Mouse (Mus musculus) intestine, embryonic 16.5 days (tissue): ENCODE measurements around the gene Srebf1. TPM values are rescaled to one million over a fixed set of nuclear protein-coding genes. Genes with fewer than 3 reads are reported as not detected.

Source experiments
- ATAC-seq: fragments of 200-750 bp; cut with Nextera tagmentation; 2 replicates; pipeline ENCODE4 v1.8.0; 2017; ENCODE audit warnings: moderate TSS enrichment, moderate library complexity
- H3K27ac ChIP-seq: fragments of 300-500 bp; sonication (generic); 2 replicates; pipeline ENCODE4 v1.5.1; 2014; ENCODE audit warnings: mild to moderate bottlenecking, low read length
- H3K27me3 ChIP-seq: fragments of 300-500 bp; sonication (generic); replicated peaks from 2 replicates; pipeline ENCODE4 v1.6.1; 2014; ENCODE audit warnings: low read length, control low read depth, mixed read lengths; ENCODE audit not compliant: control insufficient read depth, insufficient read depth
- H3K36me3 ChIP-seq: fragments of 300-500 bp; sonication (generic); 2 replicates; pipeline ENCODE4 v1.6.1; 2014; ENCODE audit warnings: low read length, control low read depth; ENCODE audit not compliant: control insufficient read depth, insufficient read depth
- H3K4me1 ChIP-seq: fragments of 300-500 bp; sonication (generic); 2 replicates; pipeline ENCODE4 v1.6.1; 2014; ENCODE audit warnings: low read length, control low read depth, mixed read lengths; ENCODE audit not compliant: control insufficient read depth, insufficient read depth
- H3K4me2 ChIP-seq: fragments of 300-500 bp; sonication (generic); 2 replicates; pipeline ENCODE4 v1.6.1; 2014; ENCODE audit warnings: low read depth, low read length, control low read depth
- H3K4me3 ChIP-seq: fragments of 300-500 bp; sonication (generic); 2 replicates; pipeline ENCODE4 v1.5.1; 2014; ENCODE audit warnings: mild to moderate bottlenecking, low read length
- H3K9ac ChIP-seq: fragments of 300-500 bp; sonication (generic); 2 replicates; pipeline ENCODE4 v1.6.1; 2014; ENCODE audit warnings: low read depth, low read length
- H3K9me3 ChIP-seq: fragments of 300-500 bp; sonication (generic); 2 replicates; pipeline ENCODE4 v1.6.1; 2016; ENCODE audit warnings: low read length, control low read depth; ENCODE audit not compliant: control insufficient read depth
- WGBS: fragments of 180-500 bp; shearing (Covaris S2); extraction: QIAGEN DNeasy Blood & Tissue Kit; methylation state at CpG from one replicate; pipeline ENCODE4 v1.1.7; 2014; 5-methylcytosine and 5-hydroxymethylcytosine counted together
- polyA plus RNA-seq: library from polyadenylated mRNA; unstranded; fragments of >200 nt; fragmentation: Nextera tagmentation; extraction: Ambion mirVana; gene quantifications from 2 replicates; pipeline ENCODE4 v1.2.1, GENCODE M21; 2015

The Srebf1 gene
- polyA plus RNA-seq, 1 experiment from 2014 or later, result 81.0 TPM

GRCm38 (mm10) chr11:60229821-60230220, 7.4 kb upstream of the Srebf1 start:
- H3K27me3 ChIP-seq, result no peaks in the 10 kb centered on the region
- H3K27ac ChIP-seq, result peak overlapping the region; percentile 79

GRCm38 (mm10) chr11:60228525-60228924, 6.1 kb upstream of the Srebf1 start:
- Histone ChIP-seq H3K27ac (no peak overlapping the region), H3K4me1 (peaks cover 18% of the 10 kb centered on the region), H3K36me3 (no peaks in the 10 kb centered on the region), H3K27me3 (no peaks in the 10 kb centered on the region), H3K9ac (no peak overlapping the region), H3K4me3 (no peak overlapping the region), H3K9me3 (no peaks in the 10 kb centered on the region), H3K4me2 (no peak overlapping the region)
- ATAC-seq, result no peak
- 56% methylated on average over 3 of the region's 3 CpGs for WGBS

More at GRCm38 (mm10) chr11:60229821-60230220, 7.4 kb upstream of the Srebf1 start:
- ATAC-seq, result peak; percentile 86
- Histone ChIP-seq H3K4me2 (peak overlapping the region; percentile 16; the same call in 1 of the 2 replicates), H3K4me1 (peaks cover 15% of the 10 kb centered on the region), H3K9ac (peak overlapping the region; percentile 42), H3K9me3 (no peaks in the 10 kb centered on the region), H3K4me3 (no peak overlapping the region), H3K36me3 (no peaks in the 10 kb centered on the region)
- WGBS, result 53% methylated on average over 13 of the region's 13 CpGs

- Histone ChIP-seq H3K9ac (no peak overlapping the region), H3K27ac (no peak overlapping the region), H3K4me3 (no peak overlapping the region), H3K4me2 (no peak overlapping the region), H3K27me3 (no peaks in the 10 kb centered on the region), H3K4me1 (peaks cover 34% of the 10 kb centered on the region), H3K36me3 (no peaks in the 10 kb centered on the region), H3K9me3 (no peaks in the 10 kb centered on the region)
- no peak for ATAC-seq
- WGBS, result 79% methylated on average over 1 of the region's 1 CpGs
Measured at GRCm38 (mm10) chr11:60225874-60226273, 3.5 kb upstream of the Srebf1 start.

DNA sequence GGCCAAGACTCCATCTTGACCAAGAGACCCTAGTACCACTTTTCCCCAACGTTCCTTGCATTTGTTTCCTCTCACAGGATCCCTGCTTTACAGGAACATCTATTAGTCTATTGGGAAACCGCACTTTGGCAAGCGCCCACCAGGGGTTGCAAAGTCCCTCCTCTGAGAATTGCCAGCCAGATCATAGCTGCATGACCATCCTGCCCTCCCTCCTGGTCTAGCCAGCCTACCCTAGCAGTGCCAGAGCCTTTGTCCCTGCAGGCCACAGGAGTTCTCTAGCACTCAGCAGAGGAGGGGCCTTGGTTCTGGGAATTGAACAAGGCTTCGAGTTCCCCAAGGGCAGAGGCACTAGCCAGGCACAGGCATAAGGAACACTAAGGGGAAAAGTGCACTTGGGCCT, 2.3 kb upstream of the Srebf1 start:
- no peak for ATAC-seq
- WGBS, result 65% methylated on average over 4 of the region's 4 CpGs
- Histone ChIP-seq H3K4me3 (no peak overlapping the region), H3K4me2 (no peak overlapping the region), H3K27me3 (no peaks in the 10 kb centered on the region), H3K27ac (no peak overlapping the region), H3K36me3 (no peaks in the 10 kb centered on the region), H3K9me3 (no peaks in the 10 kb centered on the region), H3K4me1 (peaks cover 27% of the 10 kb centered on the region), H3K9ac (no peak overlapping the region)

DNA sequence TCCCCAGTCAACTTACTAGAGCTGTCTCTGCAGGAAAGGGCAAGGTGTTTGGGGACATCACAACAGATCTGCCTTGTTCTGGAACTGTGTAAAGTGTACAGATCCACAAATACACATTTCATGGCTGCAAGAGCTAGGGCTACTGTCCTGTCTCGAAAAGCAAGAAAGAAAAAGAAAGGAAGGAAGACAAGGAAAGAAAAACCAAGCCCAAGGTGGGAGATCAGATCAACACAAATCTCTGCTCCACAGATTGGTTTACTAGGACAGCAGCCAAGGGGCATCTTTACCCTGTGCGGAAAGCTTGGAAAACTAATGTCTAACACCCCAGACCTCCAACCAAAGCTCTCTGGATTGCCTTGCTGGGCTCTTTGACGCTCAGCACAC, 304 bp downstream of the Srebf1 start:
- 44% methylated on average over 3 of the region's 3 CpGs for WGBS
- Histone ChIP-seq H3K9me3 (no peaks in the 10 kb centered on the region), H3K9ac (peak overlapping the region; percentile 68), H3K36me3 (peaks cover 4% of the 10 kb centered on the region; the same call in 1 of the 2 replicates), H3K4me1 (peaks cover 38% of the 10 kb centered on the region), H3K27ac (peak overlapping the region; percentile 95), H3K4me3 (peak overlapping the region; percentile 45), H3K4me2 (peak overlapping the region; percentile 62), H3K27me3 (no peaks in the 10 kb centered on the region)
- no peak for ATAC-seq

GRCm38 (mm10) chr11:60221425-60221824, 956 bp downstream of the Srebf1 start:
- no peaks in the 10 kb centered on the region for H3K9me3 ChIP-seq
- peak overlapping the region; percentile 62; the same call in 1 of the 2 replicates for H3K4me2 ChIP-seq
- H3K4me1 ChIP-seq, result peaks cover 45% of the 10 kb centered on the region
- peak overlapping the region; percentile 95 for H3K27ac ChIP-seq
- H3K4me3 ChIP-seq, result no peak overlapping the region
- 82% methylated on average over 6 of the region's 6 CpGs for WGBS
- H3K9ac ChIP-seq, result peak overlapping the region; percentile 68; the same call in 1 of the 2 replicates
- H3K27me3 ChIP-seq, result no peaks in the 10 kb centered on the region
- H3K36me3 ChIP-seq, result peaks cover 4% of the 10 kb centered on the region; the same call in 1 of the 2 replicates
- no peak for ATAC-seq

DNA sequence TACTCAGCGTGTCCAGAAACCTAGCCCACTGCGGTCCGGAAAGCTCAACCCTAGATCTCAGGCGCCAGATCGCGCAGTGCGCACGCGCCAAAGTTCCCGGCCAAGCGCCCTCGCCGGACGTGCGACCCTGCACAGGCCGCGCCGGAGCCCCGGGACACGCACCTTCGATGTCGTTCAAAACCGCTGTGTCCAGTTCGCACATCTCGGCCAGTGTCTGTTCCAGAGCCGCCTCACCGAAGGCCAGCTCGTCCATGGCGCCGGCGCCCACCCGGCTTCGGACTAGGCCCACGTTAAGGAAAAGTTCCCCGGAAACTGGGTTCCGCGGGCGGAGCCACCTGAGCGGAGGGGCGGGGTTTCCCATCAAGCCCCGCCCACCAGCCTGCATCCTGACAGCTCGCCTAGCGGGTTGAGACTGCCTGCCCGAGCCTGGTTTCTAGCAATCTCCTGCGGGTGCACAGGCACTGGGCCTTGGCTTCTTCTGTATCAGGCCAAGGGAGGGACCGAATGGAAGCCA, 2.0 kb downstream of the Srebf1 start:
- peak overlapping the region; percentile 84 for H3K9ac ChIP-seq
- under 1% methylated on average over 46 of the region's 46 CpGs for WGBS
- peaks cover 4% of the 10 kb centered on the region; the same call in 1 of the 2 replicates for H3K36me3 ChIP-seq
- H3K9me3 ChIP-seq, result no peaks in the 10 kb centered on the region
- peak overlapping the region; percentile 68 for H3K4me3 ChIP-seq
- peak; percentile 71 for ATAC-seq
- no peaks in the 10 kb centered on the region for H3K27me3 ChIP-seq
- peaks cover 56% of the 10 kb centered on the region for H3K4me1 ChIP-seq
- peak overlapping the region; percentile 81 for H3K4me2 ChIP-seq
- H3K27ac ChIP-seq, result peak overlapping the region; percentile 84

- Histone ChIP-seq H3K9me3 (no peaks in the 10 kb centered on the region), H3K4me1 (peaks cover 54% of the 10 kb centered on the region), H3K36me3 (peaks cover 4% of the 10 kb centered on the region; the same call in 1 of the 2 replicates), H3K27ac (peak overlapping the region; percentile 84), H3K27me3 (no peaks in the 10 kb centered on the region), H3K4me3 (peak overlapping the region; percentile 68), H3K9ac (peak overlapping the region; percentile 84), H3K4me2 (peak overlapping the region; percentile 81)
- no peak for ATAC-seq
- 13% methylated on average over 8 of the region's 8 CpGs for WGBS
Measured at GRCm38 (mm10) chr11:60219609-60220008, 2.8 kb downstream of the Srebf1 start.

DNA sequence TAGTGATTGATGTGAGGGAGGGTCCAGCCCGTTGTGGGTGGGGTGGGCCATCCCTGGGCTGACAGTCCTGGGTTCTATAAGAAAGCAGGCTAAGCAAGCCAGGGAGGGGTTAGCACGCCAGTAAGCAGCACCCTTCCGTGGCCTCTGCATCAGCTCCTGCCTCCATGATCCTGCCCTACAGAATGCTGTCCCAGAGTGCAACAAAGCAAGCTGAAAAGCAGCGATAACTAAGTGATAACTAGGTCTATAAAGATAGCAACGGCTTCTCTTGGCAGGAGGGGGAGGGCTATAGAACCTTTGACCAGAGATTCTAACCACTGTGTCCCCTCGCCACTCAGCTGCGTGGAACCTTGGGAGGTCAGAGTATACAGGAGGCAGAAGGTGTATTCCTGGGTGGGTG, 4.9 kb downstream of the Srebf1 start:
- Histone ChIP-seq H3K4me1 (peaks cover 49% of the 10 kb centered on the region), H3K4me3 (no peak overlapping the region), H3K36me3 (peaks cover 4% of the 10 kb centered on the region; the same call in 1 of the 2 replicates), H3K4me2 (no peak overlapping the region), H3K9ac (no peak overlapping the region), H3K9me3 (no peaks in the 10 kb centered on the region), H3K27ac (peak overlapping the region; percentile 44), H3K27me3 (no peaks in the 10 kb centered on the region)
- WGBS, result 72% methylated on average over 7 of the region's 7 CpGs
- ATAC-seq, result peak; percentile 38

GRCm38 (mm10) chr11:60216671-60217070, 5.7 kb downstream of the Srebf1 start:
- WGBS, result 77% methylated on average over 1 of the region's 1 CpGs
- H3K4me1 ChIP-seq, result peaks cover 50% of the 10 kb centered on the region
- H3K9ac ChIP-seq, result no peak overlapping the region
- no peaks in the 10 kb centered on the region for H3K9me3 ChIP-seq
- peaks cover 4% of the 10 kb centered on the region; the same call in 1 of the 2 replicates for H3K36me3 ChIP-seq
- no peak overlapping the region for H3K27ac ChIP-seq
- H3K4me2 ChIP-seq, result no peak overlapping the region
- H3K27me3 ChIP-seq, result no peaks in the 10 kb centered on the region
- H3K4me3 ChIP-seq, result no peak overlapping the region
- no peak for ATAC-seq
